Mouse (Mus musculus): ENCODE measurements around the gene Gtpbp3. TPM values are rescaled to one million over a fixed set of nuclear protein-coding genes. Genes with fewer than 3 reads are reported as not detected.

Gene Gtpbp3
- polyA plus RNA-seq, 1 experiment from 2014 or later, result 10.5 TPM

GRCm38 (mm10) chr8:71462191-71462590, 25.7 kb upstream of the Gtpbp3 start:
- Histone ChIP-seq H3K9me3 (replicated peaks) (no peaks in the 10 kb centered on the region), H3K9ac (0 out of 2 replicates have a peak overlapping the region, but pooled peaks have one; percentile 78), H3K4me1 (replicated peaks) (peaks cover 34% of the 10 kb centered on the region), H3K4me3 (peak overlapping the region; percentile 89), H3K27ac (0 out of 2 replicates have a peak overlapping the region, but pooled peaks have one; percentile 96), H3K36me3 (peaks cover 16% of the 10 kb centered on the region), H3K27me3 (no peaks in the 10 kb centered on the region; the same call in 1 of the 2 replicates), H3K4me2 (peak overlapping the region; percentile 86)
- ATAC-seq (replicated peaks; ENCODE audit: insufficient number of reproducible peaks, insufficient read depth, low FRiP score, low read depth), result no peak
- 79% methylated on average over 4 of the region's 4 CpGs for WGBS

- ATAC-seq (replicated peaks; ENCODE audit: insufficient number of reproducible peaks, insufficient read depth, low FRiP score, low read depth), result no peak
- Histone ChIP-seq H3K27me3 (no peaks in the 10 kb centered on the region; the same call in 1 of the 2 replicates), H3K36me3 (peaks cover 16% of the 10 kb centered on the region), H3K4me1 (replicated peaks) (peaks cover 34% of the 10 kb centered on the region), H3K9ac (peak overlapping the region; percentile 78), H3K27ac (peak overlapping the region; percentile 96), H3K4me2 (peak overlapping the region; percentile 86), H3K9me3 (replicated peaks) (no peaks in the 10 kb centered on the region), H3K4me3 (peak overlapping the region; percentile 89)
- 6% methylated on average over 16 of the region's 16 CpGs for WGBS
Measured at GRCm38 (mm10) chr8:71462786-71463185, 25.1 kb upstream of the Gtpbp3 start.

GRCm38 (mm10) chr8:71463188-71464033, 24.5 kb upstream of the Gtpbp3 start, which contains the start of gene Abhd8:
Gene Abhd8 (minus strand): TSS chr8:71463655.
- ATAC-seq (replicated peaks; ENCODE audit: insufficient number of reproducible peaks, insufficient read depth, low FRiP score, low read depth), result peak; percentile 75
- H3K27me3 ChIP-seq, result no peaks in the 10 kb centered on the region; the same call in 1 of the 2 replicates
- H3K9me3 ChIP-seq (replicated peaks), result no peaks in the 10 kb centered on the region
- H3K4me2 ChIP-seq, result peak within 1 kb of the TSS; percentile 86
- under 1% methylated on average over 55 of the region's 55 CpGs for WGBS
- peaks cover 13% of the 10 kb centered on the region; the same call in 1 of the 2 replicates for H3K36me3 ChIP-seq
- peak within 1 kb of the TSS; percentile 89 for H3K4me3 ChIP-seq
- peak within 1 kb of the TSS; percentile 96 for H3K27ac ChIP-seq
- peaks cover 34% of the 10 kb centered on the region for H3K4me1 ChIP-seq (replicated peaks)
- peak within 1 kb of the TSS; percentile 78 for H3K9ac ChIP-seq

- peaks cover 38% of the 10 kb centered on the region for H3K4me1 ChIP-seq (replicated peaks)
- H3K4me2 ChIP-seq, result peak within 1 kb of the TSS; percentile 86
- ATAC-seq (replicated peaks; ENCODE audit: insufficient number of reproducible peaks, insufficient read depth, low FRiP score, low read depth), result peak; percentile 82
- peak within 1 kb of the TSS; percentile 65 for H3K9ac ChIP-seq
- H3K36me3 ChIP-seq, result peaks cover 13% of the 10 kb centered on the region; the same call in 1 of the 2 replicates
- peak within 1 kb of the TSS; percentile 89 for H3K4me3 ChIP-seq
- no peaks in the 10 kb centered on the region; the same call in 1 of the 2 replicates for H3K27me3 ChIP-seq
- under 1% methylated on average over 59 of the region's 59 CpGs for WGBS
- peak within 1 kb of the TSS; percentile 96 for H3K27ac ChIP-seq
- no peaks in the 10 kb centered on the region for H3K9me3 ChIP-seq (replicated peaks)
Measured at GRCm38 (mm10) chr8:71464513-71465500, 23.1 kb upstream of the Gtpbp3 start, which contains the start of gene Mrpl34. Gene Mrpl34 (plus strand): TSS chr8:71464959.

- peak overlapping the region; percentile 86 for H3K4me2 ChIP-seq
- no peaks in the 10 kb centered on the region for H3K9me3 ChIP-seq (replicated peaks)
- ATAC-seq (replicated peaks; ENCODE audit: insufficient number of reproducible peaks, insufficient read depth, low FRiP score, low read depth), result no peak
- H3K9ac ChIP-seq, result peak overlapping the region; percentile 65; the same call in 1 of the 2 replicates
- peaks cover 46% of the 10 kb centered on the region for H3K4me1 ChIP-seq (replicated peaks)
- H3K36me3 ChIP-seq, result peaks cover 11% of the 10 kb centered on the region; the same call in 1 of the 2 replicates
- no peak overlapping the region for H3K27ac ChIP-seq
- no peaks in the 10 kb centered on the region; the same call in 1 of the 2 replicates for H3K27me3 ChIP-seq
- 65% methylated on average over 8 of the region's 8 CpGs for WGBS
- peak overlapping the region; percentile 89 for H3K4me3 ChIP-seq
Measured at GRCm38 (mm10) chr8:71465733-71466132, 22.2 kb upstream of the Gtpbp3 start.

- Histone ChIP-seq H3K9ac (0 out of 2 replicates have a peak overlapping the region, but pooled peaks have one; percentile 65), H3K4me2 (no peak overlapping the region), H3K9me3 (replicated peaks) (no peaks in the 10 kb centered on the region), H3K27ac (no peak overlapping the region), H3K4me3 (no peak overlapping the region), H3K27me3 (no peaks in the 10 kb centered on the region; the same call in 1 of the 2 replicates), H3K36me3 (0 out of 2 replicates have a peak, but pooled peaks cover 9% of the 10 kb centered on the region), H3K4me1 (replicated peaks) (peaks cover 51% of the 10 kb centered on the region)
- 96% methylated on average over 5 of the region's 5 CpGs for WGBS
- no peak for ATAC-seq (replicated peaks; ENCODE audit: insufficient number of reproducible peaks, insufficient read depth, low FRiP score, low read depth)
Measured at GRCm38 (mm10) chr8:71466198-71466597, 21.7 kb upstream of the Gtpbp3 start.

- Histone ChIP-seq H3K36me3 (peaks cover 12% of the 10 kb centered on the region; the same call in 1 of the 2 replicates), H3K9me3 (replicated peaks) (no peaks in the 10 kb centered on the region), H3K4me1 (replicated peaks) (peaks cover 49% of the 10 kb centered on the region), H3K4me3 (no peak overlapping the region), H3K27ac (no peak overlapping the region), H3K9ac (no peak overlapping the region), H3K4me2 (no peak overlapping the region), H3K27me3 (no peaks in the 10 kb centered on the region)
- WGBS, result 84% methylated on average over 2 of the region's 2 CpGs
- no peak for ATAC-seq (replicated peaks; ENCODE audit: insufficient number of reproducible peaks, insufficient read depth, low FRiP score, low read depth)
Measured at GRCm38 (mm10) chr8:71467201-71467600, 20.7 kb upstream of the Gtpbp3 start.

- ATAC-seq (replicated peaks; ENCODE audit: insufficient number of reproducible peaks, insufficient read depth, low FRiP score, low read depth), result no peak
- Histone ChIP-seq H3K27ac (no peak overlapping the region), H3K4me1 (replicated peaks) (peaks cover 41% of the 10 kb centered on the region), H3K9ac (no peak overlapping the region), H3K36me3 (peaks cover 16% of the 10 kb centered on the region; the same call in 1 of the 2 replicates), H3K4me3 (no peak overlapping the region), H3K27me3 (no peaks in the 10 kb centered on the region), H3K9me3 (replicated peaks) (no peaks in the 10 kb centered on the region), H3K4me2 (no peak overlapping the region)
- 93% methylated on average over 1 of the region's 1 CpGs for WGBS
Measured at GRCm38 (mm10) chr8:71468001-71468400, 19.9 kb upstream of the Gtpbp3 start.

GRCm38 (mm10) chr8:71468916-71469315, 19.0 kb upstream of the Gtpbp3 start, which contains the start of gene Dda1:
Gene Dda1 (plus strand): TSS chr8:71469199.
- H3K4me3 ChIP-seq, result peak within 1 kb of the TSS; percentile 87
- under 1% methylated on average over 47 of the region's 52 CpGs for WGBS
- H3K9ac ChIP-seq, result peak within 1 kb of the TSS; percentile 81
- H3K27me3 ChIP-seq, result no peaks in the 10 kb centered on the region
- no peaks in the 10 kb centered on the region for H3K9me3 ChIP-seq (replicated peaks)
- peaks cover 23% of the 10 kb centered on the region for H3K36me3 ChIP-seq
- peaks cover 36% of the 10 kb centered on the region for H3K4me1 ChIP-seq (replicated peaks)
- peak; percentile 82 for ATAC-seq (replicated peaks; ENCODE audit: insufficient number of reproducible peaks, insufficient read depth, low FRiP score, low read depth)
- H3K27ac ChIP-seq, result peak within 1 kb of the TSS; percentile 72
- peak within 1 kb of the TSS; percentile 93 for H3K4me2 ChIP-seq

- WGBS, result 1% methylated on average over 24 of the region's 24 CpGs
- H3K36me3 ChIP-seq, result peaks cover 28% of the 10 kb centered on the region
- peak overlapping the region; percentile 81 for H3K9ac ChIP-seq
- ATAC-seq (replicated peaks; ENCODE audit: insufficient number of reproducible peaks, insufficient read depth, low FRiP score, low read depth), result no peak
- peak overlapping the region; percentile 87 for H3K4me3 ChIP-seq
- H3K27me3 ChIP-seq, result no peaks in the 10 kb centered on the region
- peaks cover 31% of the 10 kb centered on the region for H3K4me1 ChIP-seq (replicated peaks)
- peak overlapping the region; percentile 93 for H3K4me2 ChIP-seq
- no peaks in the 10 kb centered on the region for H3K9me3 ChIP-seq (replicated peaks)
- H3K27ac ChIP-seq, result peak overlapping the region; percentile 72
Measured at GRCm38 (mm10) chr8:71469411-71469810, 18.5 kb upstream of the Gtpbp3 start.
